9 mouse cellular contexts compared by ENCODE assay signal in genomic region chr1:88212341-88213045, GRCm38 (mm10). TPM values are rescaled to one million over a fixed set of nuclear protein-coding genes. Genes with fewer than 3 reads are reported as not detected.
DNase-seq lines count a peak whose midpoint lies in the region; ATAC-seq lines count a peak whose summit lies in the region.
"Had no signal": no experiment of that assay in that cellular context is flagged by ENCODE, and none has a peak within 500 bp of the region (broad histone marks: within the 10 kb centered on the region; RNA-seq: fewer than 3 reads in every experiment).

No protein-coding gene starts in this region.

- no peak overlapping the region for H3K4me3 ChIP-seq in hindbrain, embryonic 11.5 days (ENCODE audit: low read depth, low read length)
- no peak overlapping the region for H3K4me3 ChIP-seq in hindbrain, embryonic 13.5 days
- no peak overlapping the region for H3K4me3 ChIP-seq in heart, embryonic 12.5 days
- no peak overlapping the region for H3K4me3 ChIP-seq in midbrain, embryonic 16.5 days (ENCODE audit: low read depth, low read length)
- H3K4me3 ChIP-seq: liver, embryonic 15.5 days had no signal

- 64% methylated on average over 8 of the region's 8 CpGs for WGBS in hindbrain, embryonic 11.5 days
- 63% methylated on average over 8 of the region's 8 CpGs for WGBS in hindbrain, embryonic 13.5 days
- 54% methylated on average over 8 of the region's 8 CpGs for WGBS in heart, embryonic 12.5 days
- WGBS in midbrain, embryonic 16.5 days, result 60% methylated on average over 8 of the region's 8 CpGs

- no peak overlapping the region for H3K9ac ChIP-seq in hindbrain, embryonic 11.5 days (ENCODE audit: low read depth, low read length)
- no peak overlapping the region for H3K9ac ChIP-seq in hindbrain, embryonic 13.5 days
- H3K9ac ChIP-seq in heart, embryonic 12.5 days, result no peak overlapping the region
- no peak overlapping the region for H3K9ac ChIP-seq in midbrain, embryonic 16.5 days (ENCODE audit: low read depth, low read length)
- H3K9ac ChIP-seq: liver, embryonic 15.5 days had no signal

- no peaks in the 10 kb centered on the region for H3K27me3 ChIP-seq in hindbrain, embryonic 11.5 days (ENCODE audit: control insufficient read depth, insufficient read depth, low read length)
- no peaks in the 10 kb centered on the region for H3K27me3 ChIP-seq in hindbrain, embryonic 13.5 days
- no peaks in the 10 kb centered on the region for H3K27me3 ChIP-seq in heart, embryonic 12.5 days (replicated peaks)
- no peaks in the 10 kb centered on the region for H3K27me3 ChIP-seq in midbrain, embryonic 16.5 days (ENCODE audit: control insufficient read depth, insufficient read depth, low read depth, low read length)
- H3K27me3 ChIP-seq: liver, embryonic 15.5 days had no signal

- H3K27ac ChIP-seq in hindbrain, embryonic 11.5 days (ENCODE audit: low read depth, low read length), result no peak overlapping the region
- H3K27ac ChIP-seq in hindbrain, embryonic 13.5 days, result no peak overlapping the region
- H3K27ac ChIP-seq in heart, embryonic 12.5 days (ENCODE audit: poor library complexity, severe bottlenecking), result no peak overlapping the region
- no peak overlapping the region for H3K27ac ChIP-seq in midbrain, embryonic 16.5 days (ENCODE audit: low read length)
- H3K27ac ChIP-seq: liver, embryonic 15.5 days had no signal

- no peaks in the 10 kb centered on the region for H3K36me3 ChIP-seq in hindbrain, embryonic 11.5 days (ENCODE audit: control insufficient read depth, insufficient read depth, low read length)
- H3K36me3 ChIP-seq in hindbrain, embryonic 13.5 days, result no peaks in the 10 kb centered on the region
- no peaks in the 10 kb centered on the region for H3K36me3 ChIP-seq in heart, embryonic 12.5 days
- H3K36me3 ChIP-seq in midbrain, embryonic 16.5 days (ENCODE audit: control insufficient read depth, insufficient read depth, low read length), result no peaks in the 10 kb centered on the region
- H3K36me3 ChIP-seq: liver, embryonic 15.5 days had no signal

- peak; percentile 6 for DNase-seq in hindbrain, embryonic 11.5 days (ENCODE audit: low spot score)
- peak; percentile 13 for DNase-seq in MN1 (ENCODE audit: low spot score)
- no peak for DNase-seq in urinary bladder, adult 2 months (ENCODE audit: low spot score)
- no peak for DNase-seq in kidney, adult 11 months
- DNase-seq in kidney, adult 8-10 months, result no peak

- H3K4me2 ChIP-seq in hindbrain, embryonic 11.5 days (replicated peaks; ENCODE audit: low read depth, low read length), result no peak overlapping the region
- H3K4me2 ChIP-seq in hindbrain, embryonic 13.5 days, result no peak overlapping the region
- H3K4me2 ChIP-seq in heart, embryonic 12.5 days, result no peak overlapping the region
- H3K4me2 ChIP-seq in midbrain, embryonic 16.5 days (ENCODE audit: low read length), result no peak overlapping the region
- H3K4me2 ChIP-seq: liver, embryonic 15.5 days had no signal

- ATAC-seq in hindbrain, embryonic 11.5 days (ENCODE audit: low FRiP score), result peak; percentile 13; the same call in 1 of the 2 replicates
- ATAC-seq in hindbrain, embryonic 13.5 days (ENCODE audit: low FRiP score), result no peak
- ATAC-seq in heart, embryonic 12.5 days (ENCODE audit: insufficient number of reproducible peaks, low FRiP score), result 0 out of 2 replicates have a peak, but pooled peaks have one; percentile 16
- ATAC-seq in midbrain, embryonic 16.5 days, result 0 out of 2 replicates have a peak, but pooled peaks have one; percentile 18

- H3K4me1 ChIP-seq in hindbrain, embryonic 11.5 days (replicated peaks; ENCODE audit: control insufficient read depth, insufficient read depth, low read length), result no peaks in the 10 kb centered on the region
- H3K4me1 ChIP-seq in hindbrain, embryonic 13.5 days (replicated peaks), result no peaks in the 10 kb centered on the region
- H3K4me1 ChIP-seq in heart, embryonic 12.5 days (replicated peaks), result no peaks in the 10 kb centered on the region
- H3K4me1 ChIP-seq in midbrain, embryonic 16.5 days (ENCODE audit: control insufficient read depth, insufficient read depth, low read length), result no peaks in the 10 kb centered on the region

- H3K9me3 ChIP-seq in hindbrain, embryonic 11.5 days (ENCODE audit: control insufficient read depth, low read length), result peaks cover 58% of the 10 kb centered on the region
- peaks cover 62% of the 10 kb centered on the region for H3K9me3 ChIP-seq in hindbrain, embryonic 13.5 days
- peaks cover 54% of the 10 kb centered on the region for H3K9me3 ChIP-seq in heart, embryonic 12.5 days (replicated peaks)
- peaks cover 59% of the 10 kb centered on the region for H3K9me3 ChIP-seq in midbrain, embryonic 16.5 days (replicated peaks; ENCODE audit: control insufficient read depth, low read length, poor library complexity, severe bottlenecking)

RNA-seq across cellular contexts. Expression of gene Ugt1a1, which starts 0.7 kb away (rescaled TPM):
- polyA plus RNA-seq in hindbrain, embryonic 11.5 days (2014; fragmentation: Nextera tagmentation; extraction: Ambion mirVana), result not detected in 2 replicates
- polyA plus RNA-seq in hindbrain, embryonic 13.5 days (2015; fragmentation: Nextera tagmentation; extraction: Ambion mirVana), result not detected in 2 replicates
- polyA plus RNA-seq in heart, embryonic 12.5 days (2016; fragmentation: Nextera tagmentation; extraction: Ambion mirVana), result 0.22 TPM in 1 of 2 replicates, not detected in the other
- polyA plus RNA-seq in midbrain, embryonic 16.5 days (2015; fragmentation: Nextera tagmentation; extraction: Ambion mirVana), result not detected in 2 replicates
- polyA plus RNA-seq in urinary bladder, adult 2 months (2012; rRNA removed), result 9.0 and 11.0 TPM in 2 replicates

RNA-seq across cellular contexts. Expression of gene Dnajb3, which starts 6.9 kb away (rescaled TPM):
- polyA plus RNA-seq in hindbrain, embryonic 11.5 days (2014; fragmentation: Nextera tagmentation; extraction: Ambion mirVana), result 14.0 and 14.7 TPM in 2 replicates
- polyA plus RNA-seq in hindbrain, embryonic 13.5 days (2015; fragmentation: Nextera tagmentation; extraction: Ambion mirVana), result 15.6 and 15.8 TPM in 2 replicates
- 7.6 and 8.4 TPM in 2 replicates for polyA plus RNA-seq in heart, embryonic 12.5 days (2016; fragmentation: Nextera tagmentation; extraction: Ambion mirVana)
- 12.8 and 13.1 TPM in 2 replicates for polyA plus RNA-seq in midbrain, embryonic 16.5 days (2015; fragmentation: Nextera tagmentation; extraction: Ambion mirVana)
- polyA plus RNA-seq in urinary bladder, adult 2 months (2012; rRNA removed), result 1.3 and 1.7 TPM in 2 replicates

RNA-seq across cellular contexts. Expression of gene Ugt1a2, which starts 12.1 kb away (rescaled TPM):
- polyA plus RNA-seq in hindbrain, embryonic 11.5 days (2014; fragmentation: Nextera tagmentation; extraction: Ambion mirVana), result not detected in 2 replicates
- not detected in 2 replicates for polyA plus RNA-seq in hindbrain, embryonic 13.5 days (2015; fragmentation: Nextera tagmentation; extraction: Ambion mirVana)
- polyA plus RNA-seq in heart, embryonic 12.5 days (2016; fragmentation: Nextera tagmentation; extraction: Ambion mirVana), result not detected in 2 replicates
- not detected in 2 replicates for polyA plus RNA-seq in midbrain, embryonic 16.5 days (2015; fragmentation: Nextera tagmentation; extraction: Ambion mirVana)
- 0.77 and 1.6 TPM in 2 replicates for polyA plus RNA-seq in urinary bladder, adult 2 months (2012; rRNA removed)

RNA-seq across cellular contexts. Expression of gene Mroh2a, which starts 14.3 kb away (rescaled TPM):
- polyA plus RNA-seq in hindbrain, embryonic 11.5 days (2014; fragmentation: Nextera tagmentation; extraction: Ambion mirVana), result 1.3 and 1.7 TPM in 2 replicates
- 0.66 and 0.79 TPM in 2 replicates for polyA plus RNA-seq in hindbrain, embryonic 13.5 days (2015; fragmentation: Nextera tagmentation; extraction: Ambion mirVana)
- 0.56 and 0.83 TPM in 2 replicates for polyA plus RNA-seq in heart, embryonic 12.5 days (2016; fragmentation: Nextera tagmentation; extraction: Ambion mirVana)
- 0.75 and 0.92 TPM in 2 replicates for polyA plus RNA-seq in midbrain, embryonic 16.5 days (2015; fragmentation: Nextera tagmentation; extraction: Ambion mirVana)
- 0.24 and 0.29 TPM in 2 replicates for polyA plus RNA-seq in urinary bladder, adult 2 months (2012; rRNA removed)

RNA-seq across cellular contexts. Expression of gene Ugt1a5, which starts 46.7 kb away (rescaled TPM):
- not detected in 2 replicates for polyA plus RNA-seq in hindbrain, embryonic 11.5 days (2014; fragmentation: Nextera tagmentation; extraction: Ambion mirVana)
- not detected in 2 replicates for polyA plus RNA-seq in hindbrain, embryonic 13.5 days (2015; fragmentation: Nextera tagmentation; extraction: Ambion mirVana)
- not detected in 2 replicates for polyA plus RNA-seq in heart, embryonic 12.5 days (2016; fragmentation: Nextera tagmentation; extraction: Ambion mirVana)
- not detected in 2 replicates for polyA plus RNA-seq in midbrain, embryonic 16.5 days (2015; fragmentation: Nextera tagmentation; extraction: Ambion mirVana)
- polyA plus RNA-seq in urinary bladder, adult 2 months (2012; rRNA removed), result 2.3 and 5.1 TPM in 2 replicates
- polyA plus RNA-seq: liver, embryonic 15.5 days had no signal

Comparison
In these comparisons a context has a peak if more than half of its experiments do, and no peak if none do; other contexts are left out.
1. DNase-seq: peak in hindbrain, embryonic 11.5 days (single experiment) and MN1 (single experiment); none in urinary bladder, adult 2 months (single experiment), kidney, adult 11 months (single experiment) and kidney, adult 8-10 months (0 of 2).